Mouse (Mus musculus) thymus, adult 18-20 months (tissue): Measurements from ENCODE around the gene Crocc.

Experiments used
- DNase-seq, 2 experiments: peaks; one replicate each; pipeline ENCODE4 v3.0.0; 2022; ENCODE audit warnings: mixed read lengths in 2 of 2

Crocc gene

DNA sequence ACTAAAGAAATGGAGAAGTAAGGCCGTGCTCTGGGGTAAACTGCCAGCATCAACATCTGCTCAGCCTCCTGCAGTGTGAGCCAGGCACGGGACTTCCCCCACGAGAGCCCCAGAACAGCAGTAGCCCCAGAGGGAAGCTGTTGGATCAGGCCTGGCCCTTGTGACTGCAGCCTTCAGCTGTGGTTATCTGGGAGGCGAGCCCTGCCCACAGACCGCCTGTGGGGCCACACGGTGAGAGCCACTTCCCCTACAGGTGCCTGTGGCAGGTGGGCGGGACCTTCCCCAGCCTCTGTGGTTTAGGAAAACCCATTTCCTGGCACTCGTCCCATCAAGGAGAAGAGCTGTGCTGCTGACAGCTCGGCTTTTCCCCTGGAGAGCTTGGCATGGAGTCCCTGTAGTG, 76.9 kb downstream of the Crocc start:
- peak; percentile 65 to 70 for DNase-seq

DNA sequence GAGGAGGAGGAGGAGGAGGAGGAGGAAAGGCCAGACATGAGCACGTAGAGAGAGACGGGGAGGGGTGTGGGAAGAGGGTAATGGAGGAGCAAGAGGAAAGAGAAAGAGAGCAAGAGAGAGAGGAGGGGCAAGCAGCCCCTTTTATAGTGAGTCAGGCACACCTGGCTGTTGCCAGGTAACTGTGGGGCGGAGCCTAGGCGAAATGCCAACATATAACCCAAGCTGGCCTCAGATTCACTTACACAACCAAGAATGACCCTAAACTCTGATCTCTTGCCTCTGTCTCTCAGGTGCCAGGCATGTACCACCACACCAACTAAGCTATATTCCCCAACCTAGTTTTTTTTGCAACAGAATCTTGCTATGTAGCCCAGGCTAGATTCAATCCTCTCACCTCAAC, 77.5 kb downstream of the Crocc start:
- peak in 1 of 2 experiments; percentile 23 for DNase-seq

- no peak for DNase-seq
Observed at GRCm38 (mm10) chr4:140981605-140982004, 78.7 kb downstream of the Crocc start.

DNA sequence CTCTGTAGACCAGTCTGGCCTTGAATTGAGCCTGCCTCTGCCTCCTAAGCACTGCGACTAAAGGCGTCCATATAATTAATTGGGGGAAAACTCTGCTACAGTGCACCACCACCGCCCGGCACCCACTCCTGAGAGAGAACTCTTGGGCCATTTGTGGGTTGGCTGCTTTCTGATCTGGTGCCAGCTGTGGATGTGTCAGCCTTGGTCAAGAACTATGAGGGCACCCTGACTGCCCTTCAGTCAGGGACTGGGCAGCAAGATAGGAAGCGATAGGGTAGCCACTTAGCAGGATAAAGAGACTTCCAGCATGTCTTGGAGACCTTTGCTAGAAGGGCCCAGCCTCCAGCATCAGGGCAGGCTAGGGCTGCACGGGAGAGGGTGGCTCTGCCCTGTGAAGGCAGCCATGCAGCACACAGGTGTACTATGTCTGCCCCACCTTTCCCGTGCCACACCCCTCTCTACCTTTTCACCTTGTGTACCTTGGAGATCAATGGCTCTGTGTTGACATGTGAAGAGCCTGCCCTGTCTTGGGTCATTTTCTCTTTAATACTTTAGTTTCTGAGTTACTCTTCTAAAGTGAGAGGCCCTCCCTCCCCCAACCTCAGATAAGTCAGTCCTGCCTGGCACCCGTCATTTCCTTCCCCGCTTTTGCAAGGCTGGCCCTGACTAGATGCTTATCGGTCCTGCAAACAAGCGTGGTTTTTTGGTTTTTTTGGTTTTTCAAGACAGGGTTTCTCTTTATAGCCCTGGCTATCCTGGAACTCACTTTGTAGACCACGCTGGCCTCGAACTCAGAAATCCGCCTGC, 82.3 kb downstream of the Crocc start:
- no peak for DNase-seq

- no peak for DNase-seq
Observed at GRCm38 (mm10) chr4:140977278-140977677, 83.1 kb downstream of the Crocc start.

DNA sequence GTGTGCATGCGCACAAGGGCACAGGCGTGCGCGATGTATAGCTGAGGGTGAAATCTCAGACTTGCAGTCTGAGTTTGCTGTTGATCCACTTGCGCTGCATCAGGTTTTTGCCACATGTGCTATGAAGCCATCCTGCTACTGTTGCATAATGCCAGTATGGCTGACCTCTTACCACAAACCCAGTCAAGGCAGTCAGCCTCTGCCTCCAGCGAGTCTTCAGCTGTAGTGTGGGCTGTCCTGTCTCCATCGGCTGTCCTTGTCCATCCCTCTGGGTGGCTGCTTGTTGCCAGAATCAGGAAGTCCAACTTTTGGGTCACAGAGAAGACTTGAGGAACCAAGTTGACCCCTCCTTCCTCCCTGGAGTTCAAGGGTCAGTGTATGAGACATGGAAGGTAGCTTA, 85.0 kb downstream of the Crocc start:
- DNase-seq: no peak

DNA sequence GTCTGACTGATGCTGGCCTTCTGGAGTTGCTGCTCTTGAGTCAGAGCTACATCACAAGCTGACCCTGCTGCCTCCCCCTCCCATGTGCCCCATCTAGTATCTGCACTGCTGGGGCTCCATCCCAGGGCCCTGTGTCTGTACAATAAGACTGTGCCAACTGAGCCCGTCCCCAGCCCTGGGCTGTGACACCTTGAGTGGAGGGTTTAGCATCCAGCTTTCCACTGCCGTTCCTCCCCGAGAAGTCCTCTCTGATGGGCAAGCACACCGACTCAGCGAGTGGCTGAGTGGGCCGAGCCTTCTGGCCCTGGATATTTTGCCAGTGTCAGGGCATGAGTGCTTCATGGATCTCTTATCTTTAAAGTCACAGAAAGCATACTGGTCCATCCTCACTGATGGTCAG, 85.9 kb downstream of the Crocc start:
- no peak for DNase-seq

DNA sequence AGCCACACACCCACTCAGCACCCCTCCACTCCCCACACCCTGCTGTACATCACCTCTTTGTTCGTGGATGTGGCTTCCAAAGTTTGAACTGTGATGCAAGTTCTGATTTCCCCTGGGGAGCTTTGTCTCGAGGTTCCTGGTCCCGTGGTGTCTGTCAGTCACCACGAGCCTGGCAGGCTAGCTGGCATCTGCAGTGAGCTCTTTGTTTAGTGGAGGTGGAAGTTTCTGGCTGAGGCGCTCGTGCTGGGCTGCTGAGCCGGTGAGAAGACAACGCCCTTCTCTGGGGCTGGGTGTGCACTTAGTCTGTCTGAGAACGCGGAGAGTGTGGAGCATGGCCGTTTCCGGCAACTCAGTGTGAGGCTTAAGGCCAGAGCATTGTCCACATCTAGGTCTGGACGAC, 88.7 kb downstream of the Crocc start:
- no peak for DNase-seq

- no peak for DNase-seq
Observed at GRCm38 (mm10) chr4:140967386-140968159, 92.8 kb downstream of the Crocc start.
